Mouse (Mus musculus) heart, embryonic 11.5 days (tissue): Measurements from ENCODE around the gene Cybc1. TPM values are rescaled to one million over a fixed set of nuclear protein-coding genes. Genes with fewer than 3 reads are reported as not detected.

Experiments
- polyA plus RNA-seq: library from polyadenylated mRNA; unstranded; fragments of >200 nt; fragmentation: Nextera tagmentation; extraction: Ambion mirVana; gene quantifications from 2 replicates; pipeline ENCODE4 v1.2.1, GENCODE M21; 2014

The Cybc1 gene
- polyA plus RNA-seq, 1 experiment from 2014 or later: 20.5 TPM

Other genes starting within 250 kb of the Cybc1 start
- 47.9 and 58.5 TPM in 2 replicates for gene Csnk1d, start 238.0 kb downstream of the Cybc1 start, polyA plus RNA-seq
- 0.31 TPM in 1 of 2 replicates, not detected in the other for gene Cd7, start 189.9 kb downstream of the Cybc1 start, polyA plus RNA-seq
- not detected in 2 replicates for gene Sectm1b, start 165.8 kb downstream of the Cybc1 start, polyA plus RNA-seq
- not detected in 2 replicates for gene Sectm1a, start 148.1 kb downstream of the Cybc1 start, polyA plus RNA-seq
- gene Tex19.2, start 110.6 kb downstream of the Cybc1 start, polyA plus RNA-seq: not detected in 2 replicates
- 0.14 and 0.20 TPM in 2 replicates for gene Tex19.1, start 83.2 kb downstream of the Cybc1 start, polyA plus RNA-seq
- not detected in 2 replicates for gene Uts2r, start 69.1 kb downstream of the Cybc1 start, polyA plus RNA-seq
- gene Hexdc, start 24.9 kb downstream of the Cybc1 start, polyA plus RNA-seq: 6.2 and 7.9 TPM in 2 replicates
- 25.3 and 29.9 TPM in 2 replicates for gene Ogfod3, start 24.6 kb downstream of the Cybc1 start, polyA plus RNA-seq
- 51.3 and 61.0 TPM in 2 replicates for gene Narf, start 7.9 kb upstream of the Cybc1 start, polyA plus RNA-seq
- 8.4 and 8.6 TPM in 2 replicates for gene Foxk2, start 30.7 kb upstream of the Cybc1 start, polyA plus RNA-seq
- 84.8 and 88.8 TPM in 2 replicates for gene Wdr45b, start 125.1 kb upstream of the Cybc1 start, polyA plus RNA-seq
- 3.4 and 4.5 TPM in 2 replicates for gene Rab40b, start 158.9 kb upstream of the Cybc1 start, polyA plus RNA-seq
- gene Fn3krp, start 192.1 kb upstream of the Cybc1 start, polyA plus RNA-seq: 4.1 and 4.8 TPM in 2 replicates
- gene Fn3k, start 205.6 kb upstream of the Cybc1 start, polyA plus RNA-seq: 4.5 and 6.2 TPM in 2 replicates
- 16.5 and 22.3 TPM in 2 replicates for gene Tbcd, start 222.6 kb upstream of the Cybc1 start, polyA plus RNA-seq